Mouse (Mus musculus): ENCODE results near the gene Zfr. TPM values are rescaled to one million over a fixed set of nuclear protein-coding genes. Genes with fewer than 3 reads are reported as not detected.

Gene Zfr
- polyA plus RNA-seq (2016; fragmentation: Nextera tagmentation; extraction: Ambion mirVana): 115 and 118 TPM in 2 replicates

GRCm38 (mm10) chr15:12117242-12118092, at the start of gene Zfr:
Gene Zfr, plus strand, starts transcription at chr15:12117831.
- H3K9ac ChIP-seq: peak within 1 kb of the TSS; percentile 98
- ATAC-seq (ENCODE audit: insufficient number of reproducible peaks, insufficient read depth, low FRiP score, low TSS enrichment): peak; percentile 95
- no peaks in the 10 kb centered on the region for H3K27me3 ChIP-seq
- no peaks in the 10 kb centered on the region for H3K9me3 ChIP-seq
- H3K4me2 ChIP-seq (replicated peaks): peak within 1 kb of the TSS; percentile 69
- H3K4me1 ChIP-seq: 0 out of 2 replicates have a peak, but pooled peaks cover 3% of the 10 kb centered on the region
- H3K4me3 ChIP-seq: peak within 1 kb of the TSS; percentile 98
- peak within 1 kb of the TSS; percentile 93 for H3K27ac ChIP-seq
- 0 out of 2 replicates have a peak, but pooled peaks cover 2% of the 10 kb centered on the region for H3K36me3 ChIP-seq
- under 1% methylated on average over 59 of the region's 59 CpGs for WGBS

DNA sequence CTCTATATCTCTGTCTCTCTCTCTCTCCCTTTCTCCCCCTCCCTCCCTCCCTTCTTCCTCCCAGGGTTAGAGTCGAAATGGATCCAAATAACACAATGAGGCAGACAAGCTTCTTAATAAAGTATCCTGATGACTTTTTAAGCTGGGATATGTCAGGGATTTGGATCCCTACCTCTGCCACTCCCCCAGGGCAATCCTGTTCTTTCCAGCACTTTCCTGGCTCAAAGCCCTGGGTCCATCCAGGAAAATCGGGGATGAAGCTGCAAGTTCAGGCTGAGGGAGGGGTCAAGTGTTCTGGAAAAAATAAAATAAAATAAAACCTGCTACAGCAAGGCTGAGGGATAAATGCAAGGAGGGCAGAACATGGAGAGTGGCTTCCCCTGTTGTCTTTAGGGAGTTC, 49.7 kb upstream of the Zfr start:
- peaks cover 13% of the 10 kb centered on the region; the same call in 1 of the 2 replicates for H3K4me1 ChIP-seq
- ATAC-seq (ENCODE audit: insufficient number of reproducible peaks, insufficient read depth, low FRiP score, low TSS enrichment): no peak
- no peak overlapping the region for H3K4me2 ChIP-seq (replicated peaks)
- H3K9me3 ChIP-seq: no peaks in the 10 kb centered on the region
- no peaks in the 10 kb centered on the region for H3K36me3 ChIP-seq
- no peak overlapping the region for H3K9ac ChIP-seq
- H3K4me3 ChIP-seq: no peak overlapping the region
- 50% methylated on average over 2 of the region's 2 CpGs for WGBS
- H3K27me3 ChIP-seq: no peaks in the 10 kb centered on the region
- H3K27ac ChIP-seq: peak overlapping the region; percentile 52

- 0 out of 2 replicates have a peak, but pooled peaks have one; percentile 55 for ATAC-seq (ENCODE audit: insufficient number of reproducible peaks, insufficient read depth, low FRiP score, low TSS enrichment)
- no peaks in the 10 kb centered on the region for H3K36me3 ChIP-seq
- H3K27me3 ChIP-seq: no peaks in the 10 kb centered on the region
- H3K4me1 ChIP-seq: peaks cover 13% of the 10 kb centered on the region; the same call in 1 of the 2 replicates
- no peak overlapping the region for H3K4me3 ChIP-seq
- H3K9ac ChIP-seq: no peak overlapping the region
- H3K9me3 ChIP-seq: no peaks in the 10 kb centered on the region
- WGBS: 41% methylated on average over 9 of the region's 9 CpGs
- peak overlapping the region; percentile 52 for H3K27ac ChIP-seq
- H3K4me2 ChIP-seq (replicated peaks): no peak overlapping the region
These were observed 49.0 kb upstream of the Zfr start for GRCm38 (mm10) chr15:12068395-12069218.

DNA sequence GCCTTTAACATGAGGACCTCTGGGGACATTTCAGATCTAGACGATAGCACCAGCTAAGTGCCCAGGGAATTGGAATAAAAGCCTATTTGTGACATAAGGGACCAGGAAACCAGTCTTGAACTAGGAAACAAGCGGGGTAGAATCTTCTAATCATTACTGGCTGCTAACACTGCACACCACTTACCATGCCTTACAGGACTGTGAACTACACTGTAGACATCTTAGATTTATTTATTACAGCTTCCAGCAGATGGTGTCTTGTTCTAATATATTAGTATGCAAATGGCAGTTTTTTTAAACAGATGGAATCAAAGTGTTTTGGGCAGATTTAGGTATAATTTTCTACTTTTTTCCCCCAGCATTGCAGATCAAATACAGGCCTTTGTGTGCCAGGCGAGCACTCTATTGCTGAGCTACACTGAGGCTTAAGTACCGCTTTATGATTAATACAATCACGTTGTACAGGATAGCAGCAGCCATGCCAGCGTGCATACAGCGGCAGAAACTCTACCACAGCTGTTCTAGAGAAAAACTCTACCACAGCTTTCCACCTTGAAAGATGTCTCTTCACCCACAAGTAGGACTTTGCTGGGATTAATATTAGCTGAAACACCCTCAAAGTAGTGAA, 44.8 kb upstream of the Zfr start:
- Histone ChIP-seq H3K27me3 (no peaks in the 10 kb centered on the region), H3K9ac (no peak overlapping the region), H3K4me3 (no peak overlapping the region), H3K9me3 (no peaks in the 10 kb centered on the region), H3K4me2 (replicated peaks) (no peak overlapping the region), H3K27ac (no peak overlapping the region), H3K4me1 (peaks cover 11% of the 10 kb centered on the region; the same call in 1 of the 2 replicates), H3K36me3 (no peaks in the 10 kb centered on the region)
- ATAC-seq (ENCODE audit: insufficient number of reproducible peaks, insufficient read depth, low FRiP score, low TSS enrichment): no peak
- 82% methylated on average over 7 of the region's 7 CpGs for WGBS

DNA sequence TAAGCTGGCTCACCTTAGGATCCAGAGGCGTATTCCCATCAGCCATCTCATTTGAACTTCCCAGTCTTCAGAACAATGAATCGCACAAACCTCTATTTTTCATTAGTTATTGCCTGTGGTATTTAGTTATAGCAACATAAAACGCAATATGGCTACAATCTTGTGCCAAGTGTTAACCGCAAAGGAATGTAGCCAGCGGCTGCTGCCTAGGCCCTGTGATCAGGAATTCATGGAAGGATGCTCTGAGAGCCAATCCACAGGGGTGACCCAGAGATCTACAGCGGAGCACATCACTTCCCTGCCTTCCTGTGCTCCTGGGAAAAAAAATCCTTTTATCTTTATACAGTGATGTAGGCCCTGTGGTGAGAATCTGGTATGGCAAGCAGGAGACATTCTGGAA, 43.2 kb upstream of the Zfr start:
- Histone ChIP-seq H3K27me3 (no peaks in the 10 kb centered on the region), H3K9me3 (no peaks in the 10 kb centered on the region), H3K4me1 (no peaks in the 10 kb centered on the region), H3K4me3 (no peak overlapping the region), H3K9ac (no peak overlapping the region), H3K4me2 (replicated peaks) (no peak overlapping the region), H3K27ac (no peak overlapping the region), H3K36me3 (no peaks in the 10 kb centered on the region)
- no peak for ATAC-seq (ENCODE audit: insufficient number of reproducible peaks, insufficient read depth, low FRiP score, low TSS enrichment)
- 91% methylated on average over 6 of the region's 6 CpGs for WGBS

GRCm38 (mm10) chr15:12082344-12082743, 35.3 kb upstream of the Zfr start:
- Histone ChIP-seq H3K27me3 (no peaks in the 10 kb centered on the region), H3K9me3 (no peaks in the 10 kb centered on the region), H3K36me3 (no peaks in the 10 kb centered on the region), H3K4me1 (no peaks in the 10 kb centered on the region), H3K4me3 (no peak overlapping the region), H3K9ac (no peak overlapping the region), H3K27ac (no peak overlapping the region), H3K4me2 (replicated peaks) (no peak overlapping the region)
- 92% methylated on average over 13 of the region's 13 CpGs for WGBS
- ATAC-seq (ENCODE audit: insufficient number of reproducible peaks, insufficient read depth, low FRiP score, low TSS enrichment): no peak

GRCm38 (mm10) chr15:12084164-12084563, 33.5 kb upstream of the Zfr start:
- WGBS: 57% methylated on average over 6 of the region's 6 CpGs
- H3K4me2 ChIP-seq (replicated peaks): no peak overlapping the region
- peak; percentile 81 for ATAC-seq (ENCODE audit: insufficient number of reproducible peaks, insufficient read depth, low FRiP score, low TSS enrichment)
- H3K4me3 ChIP-seq: no peak overlapping the region
- peak overlapping the region; percentile 57; the same call in 1 of the 2 replicates for H3K27ac ChIP-seq
- H3K27me3 ChIP-seq: no peaks in the 10 kb centered on the region
- no peak overlapping the region for H3K9ac ChIP-seq
- H3K36me3 ChIP-seq: no peaks in the 10 kb centered on the region
- no peaks in the 10 kb centered on the region for H3K9me3 ChIP-seq
- no peaks in the 10 kb centered on the region for H3K4me1 ChIP-seq

GRCm38 (mm10) chr15:12084859-12085258, 32.8 kb upstream of the Zfr start:
- Histone ChIP-seq H3K36me3 (no peaks in the 10 kb centered on the region), H3K4me3 (no peak overlapping the region), H3K27me3 (no peaks in the 10 kb centered on the region), H3K9ac (no peak overlapping the region), H3K9me3 (no peaks in the 10 kb centered on the region), H3K4me1 (no peaks in the 10 kb centered on the region), H3K27ac (peak overlapping the region; percentile 57; the same call in 1 of the 2 replicates), H3K4me2 (replicated peaks) (no peak overlapping the region)
- WGBS: 81% methylated on average over 4 of the region's 4 CpGs
- ATAC-seq (ENCODE audit: insufficient number of reproducible peaks, insufficient read depth, low FRiP score, low TSS enrichment): no peak

DNA sequence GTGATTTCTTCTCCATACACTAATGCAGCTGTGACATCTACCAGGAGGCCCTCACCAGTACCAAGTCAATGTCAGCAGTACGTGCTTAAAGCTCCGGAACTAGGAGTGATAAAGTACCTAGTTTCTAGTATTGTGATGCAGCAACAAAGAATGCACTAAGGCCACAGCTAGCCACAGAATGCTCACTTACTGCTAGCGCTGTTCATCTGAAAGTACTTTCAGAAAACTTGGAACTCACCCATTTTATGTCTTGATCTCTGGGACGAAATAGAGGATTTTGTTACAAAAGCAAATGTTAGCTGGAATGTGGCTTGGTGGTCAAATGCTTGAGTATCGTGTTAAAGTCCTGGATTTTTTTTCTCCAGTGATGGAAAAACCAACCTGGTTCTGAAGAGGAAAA, 30.0 kb upstream of the Zfr start:
- no peaks in the 10 kb centered on the region for H3K9me3 ChIP-seq

GRCm38 (mm10) chr15:12088091-12088490, 29.5 kb upstream of the Zfr start:
- Histone ChIP-seq H3K4me2 (replicated peaks) (no peak overlapping the region), H3K27ac (no peak overlapping the region), H3K27me3 (no peaks in the 10 kb centered on the region), H3K9me3 (no peaks in the 10 kb centered on the region), H3K4me3 (no peak overlapping the region), H3K36me3 (no peaks in the 10 kb centered on the region), H3K9ac (no peak overlapping the region), H3K4me1 (peaks cover 2% of the 10 kb centered on the region; the same call in 1 of the 2 replicates)
- WGBS: 86% methylated on average over 10 of the region's 10 CpGs
- no peak for ATAC-seq (ENCODE audit: insufficient number of reproducible peaks, insufficient read depth, low FRiP score, low TSS enrichment)

More for the DNA sequence above, 30.0 kb upstream of the Zfr start:
- H3K27ac ChIP-seq: no peak overlapping the region
- no peak for ATAC-seq (ENCODE audit: insufficient number of reproducible peaks, insufficient read depth, low FRiP score, low TSS enrichment)
- H3K9ac ChIP-seq: no peak overlapping the region
- H3K4me3 ChIP-seq: no peak overlapping the region
- peaks cover 2% of the 10 kb centered on the region; the same call in 1 of the 2 replicates for H3K4me1 ChIP-seq
- 66% methylated on average over 5 of the region's 5 CpGs for WGBS
- no peak overlapping the region for H3K4me2 ChIP-seq (replicated peaks)
- no peaks in the 10 kb centered on the region for H3K27me3 ChIP-seq
- no peaks in the 10 kb centered on the region for H3K36me3 ChIP-seq

DNA sequence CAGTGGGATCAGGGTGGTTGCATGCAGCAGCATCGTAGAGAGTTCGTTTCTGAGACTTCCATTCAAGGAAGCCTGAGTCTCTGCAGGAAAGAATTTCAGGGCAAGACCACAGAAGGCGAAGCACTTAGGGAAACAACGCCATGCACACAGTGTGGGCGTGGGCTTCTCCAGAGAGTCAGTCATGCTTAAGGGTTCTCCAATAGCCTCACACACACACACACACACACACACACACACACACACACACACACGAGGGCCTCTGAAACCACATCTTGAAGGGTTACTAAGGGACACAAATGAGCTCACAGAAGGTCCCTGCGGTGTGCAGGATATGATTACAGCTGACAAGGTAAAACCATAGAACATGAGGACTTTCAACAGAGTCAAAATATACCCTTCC, 27.5 kb upstream of the Zfr start:
- 0 out of 2 replicates have a peak, but pooled peaks have one; percentile 22 for ATAC-seq (ENCODE audit: insufficient number of reproducible peaks, insufficient read depth, low FRiP score, low TSS enrichment)
- H3K9me3 ChIP-seq: no peaks in the 10 kb centered on the region
- no peak overlapping the region for H3K4me3 ChIP-seq
- H3K9ac ChIP-seq: no peak overlapping the region
- H3K36me3 ChIP-seq: no peaks in the 10 kb centered on the region
- peaks cover 2% of the 10 kb centered on the region; the same call in 1 of the 2 replicates for H3K4me1 ChIP-seq
- WGBS: 59% methylated on average over 7 of the region's 7 CpGs
- no peak overlapping the region for H3K4me2 ChIP-seq (replicated peaks)
- H3K27me3 ChIP-seq: no peaks in the 10 kb centered on the region
- no peak overlapping the region for H3K27ac ChIP-seq
